Comparison of ENCODE assay signal across 9 mouse cellular contexts in genomic region chr19:38324147-38325028, GRCm38 (mm10).
DNase-seq lines count a peak whose midpoint lies in the region; ATAC-seq and TF ChIP-seq lines count a peak whose summit lies in the region.
"Had no signal": no experiment of that assay in that cellular context is flagged by ENCODE, and none has a peak within 500 bp of the region (broad histone marks: within the 10 kb centered on the region; RNA-seq: fewer than 3 reads in every experiment).

No protein-coding gene starts in this region.

- no peak overlapping the region for H3K4me2 ChIP-seq in lung, postnatal 0 days (replicated peaks; ENCODE audit: low read depth, low read length)
- H3K4me2 ChIP-seq in forebrain, embryonic 11.5 days (ENCODE audit: low read depth, low read length, severe bottlenecking), result no peak overlapping the region
- H3K4me2 ChIP-seq in midbrain, embryonic 15.5 days, result no peak overlapping the region; the same call in 1 of the 2 replicates
- H3K4me2 ChIP-seq: embryonic facial prominence, embryonic 13.5 days had no signal

- H3K27me3 ChIP-seq in lung, postnatal 0 days (replicated peaks; ENCODE audit: insufficient read depth, low read length), result no peaks in the 10 kb centered on the region
- H3K27me3 ChIP-seq in forebrain, embryonic 11.5 days (ENCODE audit: control insufficient read depth, insufficient read depth, low read length), result no peaks in the 10 kb centered on the region
- H3K27me3 ChIP-seq in midbrain, embryonic 15.5 days (replicated peaks), result no peaks in the 10 kb centered on the region
- H3K27me3 ChIP-seq: embryonic facial prominence, embryonic 13.5 days had no signal

- peak; percentile 5 to 14 for DNase-seq in adrenal gland, postnatal 36 days
- DNase-seq in adrenal gland, postnatal 25 days, result no peak
- DNase-seq in lung, postnatal 0 days (ENCODE audit: low spot score), result no peak
- no peak for DNase-seq in lung, postnatal 14 days
- peak; percentile 54 for DNase-seq in forebrain, embryonic 11.5 days (ENCODE audit: low spot score)
- no peak for DNase-seq in B cell, adult 2 months
- DNase-seq in heart, adult 9 months (ENCODE audit: low spot score in 2 of 2), result no peak

- H3K9ac ChIP-seq in lung, postnatal 0 days (replicated peaks; ENCODE audit: low read depth), result no peak overlapping the region
- no peak overlapping the region for H3K9ac ChIP-seq in forebrain, embryonic 11.5 days (ENCODE audit: low read length)
- no peak overlapping the region for H3K9ac ChIP-seq in midbrain, embryonic 15.5 days
- H3K9ac ChIP-seq: embryonic facial prominence, embryonic 13.5 days had no signal

- H3K36me3 ChIP-seq in lung, postnatal 0 days (ENCODE audit: insufficient read depth, low read length), result no peaks in the 10 kb centered on the region
- no peaks in the 10 kb centered on the region for H3K36me3 ChIP-seq in forebrain, embryonic 11.5 days (ENCODE audit: control insufficient read depth, insufficient read depth, low read length)
- H3K36me3 ChIP-seq in midbrain, embryonic 15.5 days (replicated peaks), result no peaks in the 10 kb centered on the region
- H3K36me3 ChIP-seq: embryonic facial prominence, embryonic 13.5 days had no signal

- ATAC-seq in lung, postnatal 0 days, result no peak
- peak; percentile 53 for ATAC-seq in forebrain, embryonic 11.5 days (replicated peaks; ENCODE audit: low FRiP score)
- peak; percentile 92 for ATAC-seq in midbrain, embryonic 15.5 days (replicated peaks)

- no peak overlapping the region for H3K4me3 ChIP-seq in lung, postnatal 0 days (ENCODE audit: low read depth, low read length)
- H3K4me3 ChIP-seq in forebrain, embryonic 11.5 days (ENCODE audit: low read depth, low read length), result no peak overlapping the region
- no peak overlapping the region for H3K4me3 ChIP-seq in midbrain, embryonic 15.5 days
- H3K4me3 ChIP-seq: embryonic facial prominence, embryonic 13.5 days had no signal

- peak; percentile 33 for TF ChIP-seq CTCF in lung, postnatal 0 days (IDR thresholded peaks at IDR 0.05)

- no peaks in the 10 kb centered on the region for H3K9me3 ChIP-seq in lung, postnatal 0 days (ENCODE audit: low read length)
- no peaks in the 10 kb centered on the region for H3K9me3 ChIP-seq in forebrain, embryonic 11.5 days (ENCODE audit: control insufficient read depth, low read length)
- no peaks in the 10 kb centered on the region for H3K9me3 ChIP-seq in midbrain, embryonic 15.5 days
- H3K9me3 ChIP-seq: embryonic facial prominence, embryonic 13.5 days had no signal

- 47% methylated on average over 10 of the region's 10 CpGs for WGBS in lung, postnatal 0 days
- 22% methylated on average over 10 of the region's 10 CpGs for WGBS in forebrain, embryonic 11.5 days
- WGBS in midbrain, embryonic 15.5 days, result 12% methylated on average over 10 of the region's 10 CpGs

- TF ChIP-seq EP300 in lung, postnatal 0 days (IDR thresholded peaks at IDR 0.05), result no peak

- no peaks in the 10 kb centered on the region for H3K4me1 ChIP-seq in lung, postnatal 0 days (ENCODE audit: insufficient read depth, low read depth, low read length)
- H3K4me1 ChIP-seq in forebrain, embryonic 11.5 days (replicated peaks; ENCODE audit: control insufficient read depth, insufficient read depth, low read length), result 0 out of 2 replicates have a peak, but pooled peaks cover 4% of the 10 kb centered on the region
- peaks cover 9% of the 10 kb centered on the region for H3K4me1 ChIP-seq in midbrain, embryonic 15.5 days
- H3K4me1 ChIP-seq: embryonic facial prominence, embryonic 13.5 days had no signal

- no peak overlapping the region for H3K27ac ChIP-seq in lung, postnatal 0 days (ENCODE audit: low read length)
- no peak overlapping the region for H3K27ac ChIP-seq in forebrain, embryonic 11.5 days (ENCODE audit: low read depth, low read length)
- 0 out of 2 replicates have a peak overlapping the region, but pooled peaks have one; percentile 1 for H3K27ac ChIP-seq in midbrain, embryonic 15.5 days
- H3K27ac ChIP-seq: embryonic facial prominence, embryonic 13.5 days had no signal

Comparison
In these comparisons a context has a peak if more than half of its experiments do, and no peak if none do; other contexts are left out.
1. DNase-seq: peak in adrenal gland, postnatal 36 days (2 of 2) and forebrain, embryonic 11.5 days (single experiment); none in adrenal gland, postnatal 25 days (single experiment), lung, postnatal 0 days (single experiment), lung, postnatal 14 days (single experiment), B cell, adult 2 months (0 of 2) and heart, adult 9 months (0 of 2).